Mouse (Mus musculus) bone marrow, adult 2 months (tissue): ENCODE measurements around the gene Olfr1342.

Experiments
- CTCF ChIP-seq: fragments of 200-500 bp; IDR thresholded peaks from 2 replicates; pipeline ENCODE4 v1.5.1; 2011; ENCODE audit warnings: low read length, control low read depth; ENCODE audit not compliant: control insufficient read depth, insufficient read depth
- POLR2A ChIP-seq: fragments of 200-500 bp; IDR thresholded peaks from 2 replicates; pipeline ENCODE4 v1.6.1; 2011; ENCODE audit warnings: low read depth, mild to moderate bottlenecking, control low read depth, low read length, borderline replicate concordance; ENCODE audit not compliant: control insufficient read depth

DNA sequence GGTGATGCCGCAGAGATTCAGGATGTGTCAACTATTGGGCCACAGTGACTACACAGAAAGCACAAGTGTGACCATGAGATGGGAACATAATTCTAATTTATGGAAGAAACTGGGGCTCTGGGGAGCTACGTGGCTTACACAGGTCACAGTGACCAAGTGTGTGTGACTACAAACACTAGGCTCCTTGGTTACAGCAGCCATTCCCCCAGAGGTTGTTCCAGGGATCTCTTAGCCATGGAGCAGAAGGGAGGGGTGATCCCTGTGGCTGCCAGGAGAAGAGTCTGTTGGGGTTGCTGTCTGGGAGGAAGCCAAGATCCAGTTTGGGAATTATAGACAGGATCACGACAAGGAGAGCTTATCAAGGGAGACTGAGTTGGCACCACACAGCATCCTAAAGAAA lies 10.7 kb upstream of the Olfr1342 start, which contains the start of gene Olfr1341:
- TF ChIP-seq CTCF (no peak), POLR2A (no peak)
